Mouse (Mus musculus) heart, embryonic 10.5 days (tissue): Measurements from ENCODE around the gene Scyl3. TPM values are rescaled to one million over a fixed set of nuclear protein-coding genes. Genes with fewer than 3 reads are reported as not detected.

ENCODE experiments used
- DNase-seq: peaks from one replicate; pipeline ENCODE4 v3.0.0-alpha.2; 2017; ENCODE audit warnings: low spot score
- H3K27ac ChIP-seq: fragments of 300-500 bp; sonication (generic); 2 replicates; pipeline ENCODE4 v1.5.1; 2016; ENCODE audit warnings: mild to moderate bottlenecking
- H3K27me3 ChIP-seq: fragments of 300-500 bp; sonication (generic); 2 replicates; pipeline ENCODE4 v1.6.1; 2016; ENCODE audit warnings: mild to moderate bottlenecking; ENCODE audit not compliant: poor library complexity, insufficient read depth, severe bottlenecking
- H3K36me3 ChIP-seq: fragments of 300-500 bp; sonication (generic); 2 replicates; pipeline ENCODE4 v1.6.1; 2016; ENCODE audit warnings: mild to moderate bottlenecking, moderate library complexity
- H3K4me1 ChIP-seq: fragments of 300-500 bp; sonication (generic); 2 replicates; pipeline ENCODE4 v1.6.1; 2016; ENCODE audit warnings: mild to moderate bottlenecking
- H3K4me3 ChIP-seq: fragments of 300-500 bp; sonication (generic); 2 replicates; pipeline ENCODE4 v1.5.1; 2016; ENCODE audit warnings: mild to moderate bottlenecking, moderate library complexity
- H3K9me3 ChIP-seq: fragments of 300-500 bp; sonication (generic); 2 replicates; pipeline ENCODE4 v1.6.1; 2016; ENCODE audit warnings: mild to moderate bottlenecking, moderate library complexity
- WGBS: fragments of 180-500 bp; shearing (Covaris S2); methylation state at CpG from one replicate; pipeline ENCODE4 v1.1.7; 2016; 5-methylcytosine and 5-hydroxymethylcytosine counted together
- polyA plus RNA-seq: library from polyadenylated mRNA; unstranded; fragments of >200 nt; fragmentation: Nextera tagmentation; extraction: Ambion mirVana; gene quantifications from 2 replicates; pipeline ENCODE4 v1.2.1, GENCODE M21; 2016

Scyl3 gene
- polyA plus RNA-seq, 1 experiment from 2014 or later = 16.4 TPM

- 76% methylated on average over 4 of the region's 4 CpGs for WGBS
- DNase-seq = no peak
- peaks cover 8% of the 10 kb centered on the region for H3K36me3 ChIP-seq
- no peaks in the 10 kb centered on the region for H3K27me3 ChIP-seq
- 0 out of 2 replicates have a peak, but pooled peaks cover 5% of the 10 kb centered on the region for H3K4me1 ChIP-seq
- H3K4me3 ChIP-seq = no peak overlapping the region
- no peak overlapping the region for H3K27ac ChIP-seq
- no peaks in the 10 kb centered on the region for H3K9me3 ChIP-seq
These were observed 63.5 kb downstream of the Scyl3 start for GRCm38 (mm10) chr1:163992371-163992770.

DNA sequence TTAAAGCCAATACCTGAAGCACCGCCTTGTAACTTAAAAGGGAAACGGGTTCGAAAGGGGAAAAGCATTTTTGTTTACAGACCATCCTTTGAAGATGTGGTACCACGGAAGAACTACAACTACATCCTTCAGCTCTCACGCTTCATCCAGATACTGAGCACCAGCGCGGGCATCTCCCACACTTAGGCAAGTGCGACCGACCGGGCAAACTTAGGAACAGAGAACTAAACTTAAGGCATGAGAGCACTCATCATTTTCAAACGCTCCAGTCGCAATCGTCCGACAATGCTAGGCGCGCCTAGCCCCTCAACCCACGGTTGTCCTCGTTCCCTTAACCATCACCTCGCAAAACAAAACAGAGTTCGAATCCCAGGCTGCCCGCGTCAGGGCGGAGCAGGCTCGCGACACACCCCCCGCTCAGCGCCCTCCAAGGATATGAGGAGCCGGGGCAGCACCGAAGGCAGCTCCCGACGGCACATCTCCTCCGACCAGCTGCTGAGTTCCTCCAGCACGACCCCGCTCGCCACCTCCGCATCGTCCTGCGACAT is 65.3 kb downstream of the Scyl3 start:
- Histone ChIP-seq H3K27me3 (no peaks in the 10 kb centered on the region), H3K36me3 (0 out of 2 replicates have a peak, but pooled peaks cover 2% of the 10 kb centered on the region), H3K9me3 (no peaks in the 10 kb centered on the region), H3K4me3 (peak overlapping the region; percentile 78), H3K27ac (peak overlapping the region; percentile 92), H3K4me1 (0 out of 2 replicates have a peak, but pooled peaks cover 5% of the 10 kb centered on the region)
- WGBS = 2% methylated on average over 38 of the region's 38 CpGs
- DNase-seq = no peak

GRCm38 (mm10) chr1:163994721-163995608 is 66.1 kb downstream of the Scyl3 start, which contains the start of the genes BC055324 and Mettl18:
Gene BC055324 (minus strand): TSS chr1:163994796.
Gene Mettl18 (plus strand): TSS chr1:163994889.
- Histone ChIP-seq H3K27me3 (no peaks in the 10 kb centered on the region), H3K4me1 (0 out of 2 replicates have a peak, but pooled peaks cover 5% of the 10 kb centered on the region), H3K36me3 (0 out of 2 replicates have a peak, but pooled peaks cover 2% of the 10 kb centered on the region), H3K4me3 (peak within 1 kb of the TSS; percentile 78), H3K9me3 (no peaks in the 10 kb centered on the region), H3K27ac (peak within 1 kb of the TSS; percentile 92)
- WGBS = 4% methylated on average over 43 of the region's 43 CpGs
- DNase-seq = peak; percentile 97

DNA sequence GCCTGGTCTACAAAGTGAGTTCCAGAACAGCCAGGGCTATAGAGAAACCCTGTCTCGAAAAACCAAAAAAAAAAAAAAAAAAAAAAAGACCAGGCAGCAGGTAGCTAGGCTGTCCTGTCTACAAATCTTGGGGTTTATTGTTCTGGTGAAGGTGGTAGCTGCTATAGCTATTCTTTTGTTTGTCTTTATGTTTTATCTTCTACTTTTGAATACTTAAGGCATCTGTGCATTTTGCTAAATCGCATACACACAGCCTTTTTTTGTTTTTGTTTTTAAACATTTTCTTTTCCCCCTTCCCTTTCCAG is 66.7 kb downstream of the Scyl3 start:
- WGBS = 64% methylated on average over 2 of the region's 2 CpGs

GRCm38 (mm10) chr1:164001831-164002452 is 73.0 kb downstream of the Scyl3 start:
- DNase-seq = no peak
- H3K9me3 ChIP-seq = no peaks in the 10 kb centered on the region
- WGBS = 67% methylated on average over 6 of the region's 6 CpGs
- no peaks in the 10 kb centered on the region for H3K36me3 ChIP-seq
- H3K27ac ChIP-seq = no peak overlapping the region
- no peaks in the 10 kb centered on the region for H3K27me3 ChIP-seq
- H3K4me1 ChIP-seq = no peaks in the 10 kb centered on the region
- H3K4me3 ChIP-seq = no peak overlapping the region

More for the DNA sequence above, 66.7 kb downstream of the Scyl3 start:
- DNase-seq = no peak
- Histone ChIP-seq H3K9me3 (no peaks in the 10 kb centered on the region), H3K27ac (no peak overlapping the region), H3K4me3 (peak overlapping the region; percentile 78), H3K27me3 (no peaks in the 10 kb centered on the region), H3K36me3 (0 out of 2 replicates have a peak, but pooled peaks cover 2% of the 10 kb centered on the region), H3K4me1 (0 out of 2 replicates have a peak, but pooled peaks cover 5% of the 10 kb centered on the region)

GRCm38 (mm10) chr1:164004311-164004710 is 75.4 kb downstream of the Scyl3 start:
- Histone ChIP-seq H3K4me3 (no peak overlapping the region), H3K27me3 (no peaks in the 10 kb centered on the region), H3K9me3 (no peaks in the 10 kb centered on the region), H3K4me1 (no peaks in the 10 kb centered on the region), H3K27ac (no peak overlapping the region), H3K36me3 (no peaks in the 10 kb centered on the region)
- DNase-seq = no peak
- WGBS = 63% methylated on average over 3 of the region's 3 CpGs

Other genes with a start within 250 kb of the Scyl3 start
- not detected in 2 replicates for gene Mettl11b, start 203.9 kb upstream of the Scyl3 start, polyA plus RNA-seq
- 20.2 and 20.3 TPM in 2 replicates for gene Kifap3, start 149.5 kb upstream of the Scyl3 start, polyA plus RNA-seq
- 24.8 and 28.2 TPM in 2 replicates for gene BC055324, start 65.7 kb downstream of the Scyl3 start, polyA plus RNA-seq
- gene Mettl18, start 65.8 kb downstream of the Scyl3 start, polyA plus RNA-seq = 8.3 and 8.9 TPM in 2 replicates
- 0.12 TPM in 1 of 2 replicates, not detected in the other for gene Sele, start 119.1 kb downstream of the Scyl3 start, polyA plus RNA-seq
- not detected in 2 replicates for gene Sell, start 132.9 kb downstream of the Scyl3 start, polyA plus RNA-seq
- 0.06 and 0.13 TPM in 2 replicates for gene Selp, start 186.2 kb downstream of the Scyl3 start, polyA plus RNA-seq
- 0.54 and 0.95 TPM in 2 replicates for gene F5, start 222.7 kb downstream of the Scyl3 start, polyA plus RNA-seq